Mouse (Mus musculus) thymus, postnatal 36 days (tissue): ENCODE results near the gene Sash1.

Experiments
- DNase-seq, 2 experiments: peaks; one replicate each; pipeline ENCODE4 v3.0.0; 2022; ENCODE audit warnings: mixed read lengths in 2 of 2

Gene Sash1

DNA sequence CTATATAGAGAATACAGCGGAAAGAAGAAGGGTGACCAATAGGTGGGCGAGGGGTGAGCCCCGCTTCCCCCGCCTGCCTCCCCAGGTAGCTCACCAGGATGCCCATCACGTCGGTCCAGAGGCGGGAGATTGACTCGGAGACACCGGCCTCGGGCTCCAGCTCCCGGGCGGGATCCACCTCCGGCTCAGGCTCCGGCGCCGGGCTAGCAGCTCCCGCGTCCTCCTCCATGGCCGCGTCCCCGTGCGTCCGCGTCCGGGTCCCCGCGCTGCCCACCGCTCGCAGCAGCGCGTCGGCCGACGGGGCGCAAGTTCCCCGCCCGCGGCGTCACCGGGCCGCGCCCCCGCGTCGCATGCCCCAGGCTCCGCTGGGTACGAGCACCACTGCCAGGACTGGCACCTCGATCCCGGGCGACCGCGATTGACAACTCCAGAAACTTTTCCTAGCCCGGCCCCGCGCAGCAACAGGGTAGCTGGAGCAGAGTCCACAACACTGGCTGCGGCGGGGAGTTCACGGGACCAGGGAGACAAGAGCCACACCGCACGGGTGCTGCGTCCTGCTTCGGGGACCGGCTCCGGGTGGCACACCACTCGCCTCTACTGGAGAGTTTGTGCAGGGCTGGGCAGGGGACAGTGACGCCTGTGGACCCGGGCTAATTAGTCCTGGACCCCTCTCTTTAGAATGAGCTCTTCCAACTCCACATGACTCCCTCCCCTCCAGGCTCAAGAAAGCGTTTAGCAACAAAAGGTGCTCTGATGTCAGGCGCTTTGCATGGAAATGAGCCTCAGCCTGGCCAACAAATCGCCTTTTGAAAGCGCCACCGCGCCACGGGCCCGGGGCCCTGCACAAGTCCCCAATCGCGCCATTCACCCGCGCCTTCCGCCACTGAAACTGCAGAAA is at the start of gene Sash1:
Gene Sash1 (minus strand): TSS at position 441 of the 898 bp plus-strand sequence.
- DNase-seq: peak; percentile 9 to 13

DNA sequence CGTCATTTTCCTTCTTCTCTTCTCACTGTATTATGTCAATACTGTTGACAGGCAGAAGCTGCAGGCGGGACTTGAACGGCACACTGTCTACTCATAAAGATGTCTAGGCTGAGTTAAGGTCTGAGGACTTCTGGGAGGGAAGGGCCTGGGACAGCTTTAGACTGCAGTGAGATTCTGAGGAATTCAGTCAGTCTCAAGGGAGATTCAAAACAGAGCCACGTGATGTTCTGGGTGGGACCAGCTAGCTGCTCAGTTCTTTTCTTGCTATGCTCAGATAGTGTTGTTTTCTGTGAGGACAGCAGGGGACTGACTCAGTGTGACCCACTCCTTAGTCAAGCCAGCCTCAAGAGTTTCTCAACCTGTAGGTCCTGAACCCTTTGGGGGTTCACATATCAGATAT is 49.7 kb upstream of the Sash1 start:
- DNase-seq: no peak

DNA sequence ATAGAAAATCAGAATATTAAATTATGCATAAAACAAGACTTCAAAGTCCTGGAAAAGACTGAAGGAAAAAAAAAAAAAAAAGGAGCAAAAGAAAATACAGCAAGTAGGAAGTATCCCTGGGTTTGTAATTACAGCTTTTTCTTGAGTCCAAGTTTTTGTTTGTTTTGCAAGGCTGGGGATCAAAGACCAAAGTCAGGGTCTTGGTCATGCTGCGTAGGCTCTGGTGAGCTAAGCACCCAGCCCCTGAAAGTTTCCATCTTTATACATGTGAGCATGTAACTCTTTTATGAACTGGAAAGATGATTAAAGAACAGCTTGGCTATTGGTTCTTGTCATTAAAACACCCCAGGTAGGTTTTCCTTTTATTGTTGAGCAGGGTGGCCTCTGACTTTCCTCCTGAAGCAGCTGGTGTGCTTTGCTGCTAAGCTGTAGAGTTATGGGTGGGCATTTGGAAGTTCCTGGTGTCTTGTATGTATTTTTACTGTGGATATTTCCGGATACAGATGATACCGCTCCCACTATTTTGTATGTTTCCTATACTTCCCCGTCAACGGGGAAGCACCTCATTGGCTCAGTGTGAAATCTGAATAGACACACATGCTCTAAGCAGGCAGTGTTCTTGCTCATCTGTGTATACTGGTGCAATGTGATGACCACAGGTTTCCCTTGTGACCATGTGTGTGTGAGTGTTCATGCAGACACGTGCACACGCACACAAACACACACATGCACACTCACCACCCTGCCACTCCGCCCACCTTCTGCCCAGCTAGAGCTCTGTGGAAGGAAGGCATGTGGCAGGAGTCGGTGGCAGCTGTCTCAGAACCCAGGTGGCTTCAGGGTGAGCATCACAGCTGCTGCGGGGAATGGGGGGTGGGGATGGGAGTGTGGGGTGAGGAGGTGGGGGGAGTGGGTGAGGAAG is 47.8 kb upstream of the Sash1 start:
- DNase-seq: peak; percentile 2 to 11

DNA sequence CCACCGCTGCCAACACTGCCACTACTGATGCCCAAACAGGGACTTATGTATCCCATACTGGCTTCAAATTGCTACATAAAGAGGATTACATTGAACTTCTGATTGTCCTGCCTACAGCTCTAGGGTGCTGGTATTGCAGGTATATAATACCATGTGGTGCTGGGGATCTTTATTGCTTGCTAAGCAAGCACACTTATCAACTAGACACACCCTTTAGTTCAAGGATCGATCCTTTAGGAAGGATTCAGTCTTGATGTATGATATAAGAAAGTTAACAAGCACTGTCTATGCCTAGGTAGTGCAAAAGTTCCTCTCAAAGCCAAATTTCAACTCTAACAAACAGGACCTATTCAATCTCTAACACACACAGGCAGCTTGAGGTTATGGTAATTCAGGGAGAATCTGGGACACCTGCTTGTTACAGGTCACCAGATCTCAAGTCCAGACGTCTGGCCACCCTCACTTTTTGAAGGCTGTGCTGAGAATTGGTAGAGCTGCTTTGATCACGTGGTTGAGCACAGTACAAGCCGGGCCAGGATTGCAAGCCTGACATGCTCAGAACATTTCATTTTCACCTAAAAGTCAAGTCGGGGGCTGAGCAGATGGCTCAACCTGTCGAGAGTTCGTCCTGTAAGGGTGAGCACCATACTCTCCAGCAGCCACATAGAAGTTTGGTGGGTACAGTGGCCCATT is 45.8 kb upstream of the Sash1 start:
- no peak for DNase-seq

DNA sequence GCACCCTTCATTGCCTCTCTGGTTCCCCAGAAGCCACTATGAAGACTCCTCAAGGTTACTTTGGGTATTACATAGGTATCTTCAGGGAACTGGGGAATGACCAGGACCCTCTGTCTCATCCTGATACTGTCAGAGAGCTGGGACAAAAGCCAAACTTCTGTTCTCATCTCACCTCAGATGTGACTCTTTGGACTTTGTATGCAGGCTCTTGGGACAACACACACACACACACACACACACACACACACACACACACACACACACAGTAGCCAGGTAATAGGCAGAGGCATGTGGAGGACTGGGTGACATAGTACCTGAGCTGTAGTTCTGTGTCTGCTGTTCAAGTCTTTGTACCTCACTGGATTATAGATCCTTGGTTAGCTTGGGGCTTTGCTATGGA is 44.8 kb upstream of the Sash1 start:
- no peak for DNase-seq

DNA sequence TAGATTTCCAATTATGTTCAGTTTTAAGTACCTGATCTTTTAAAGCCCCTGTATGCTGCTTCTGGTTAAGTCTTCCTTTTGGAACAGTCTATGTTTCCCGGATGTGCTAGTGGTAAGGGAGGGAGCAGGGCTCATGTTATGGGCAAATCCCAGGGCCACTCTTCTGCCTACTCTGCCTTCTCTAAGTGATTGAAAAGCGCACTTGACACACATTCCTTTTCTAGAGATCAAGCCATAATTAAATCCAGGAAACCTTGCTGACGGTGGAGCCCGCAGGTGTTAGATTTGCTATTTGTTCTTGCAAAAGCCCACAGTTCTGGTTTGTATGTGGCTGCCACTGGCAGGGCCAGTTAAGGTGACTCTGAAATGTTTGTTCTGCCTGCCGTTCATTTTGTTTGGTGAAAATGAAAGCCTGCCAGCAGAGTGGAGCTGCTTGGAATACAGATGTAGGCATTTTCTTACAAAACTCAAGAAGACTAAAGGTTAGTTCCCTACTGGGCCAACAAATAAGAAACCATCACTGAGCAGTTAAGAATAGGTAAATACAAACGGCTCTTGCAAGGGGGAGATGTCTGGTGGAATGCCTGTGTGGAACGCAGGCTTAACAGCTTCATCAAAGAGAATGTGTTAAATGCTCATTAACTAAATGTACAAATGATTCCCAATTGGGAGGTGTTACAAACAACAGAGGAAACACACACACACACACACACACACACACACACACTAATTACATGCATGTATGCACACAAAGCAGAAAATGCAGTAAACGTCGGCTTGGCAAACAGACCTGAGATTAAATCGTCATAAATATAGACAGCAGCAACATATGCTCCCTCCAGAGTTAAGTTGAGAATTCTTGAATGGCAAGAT is 43.1 kb upstream of the Sash1 start:
- DNase-seq: no peak

DNA sequence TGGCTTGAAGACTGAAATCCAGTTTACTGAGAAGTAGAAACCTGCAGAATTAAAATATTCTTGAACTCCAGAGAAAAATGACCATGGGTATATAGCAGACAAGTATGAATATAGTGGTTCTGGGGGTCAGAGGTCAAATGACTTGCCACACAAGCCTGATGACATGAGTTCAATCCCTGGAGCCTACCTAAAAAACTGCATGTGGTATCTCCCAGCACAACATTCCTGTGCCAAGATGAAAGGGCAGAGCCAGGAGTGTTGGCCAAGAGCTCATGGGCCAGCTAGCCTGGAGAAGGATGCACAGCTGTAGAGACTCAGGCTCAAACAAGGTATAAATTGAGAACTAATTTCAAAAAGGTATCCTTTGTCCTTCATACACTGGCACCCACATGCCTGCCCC is 42.4 kb upstream of the Sash1 start:
- no peak for DNase-seq

DNA sequence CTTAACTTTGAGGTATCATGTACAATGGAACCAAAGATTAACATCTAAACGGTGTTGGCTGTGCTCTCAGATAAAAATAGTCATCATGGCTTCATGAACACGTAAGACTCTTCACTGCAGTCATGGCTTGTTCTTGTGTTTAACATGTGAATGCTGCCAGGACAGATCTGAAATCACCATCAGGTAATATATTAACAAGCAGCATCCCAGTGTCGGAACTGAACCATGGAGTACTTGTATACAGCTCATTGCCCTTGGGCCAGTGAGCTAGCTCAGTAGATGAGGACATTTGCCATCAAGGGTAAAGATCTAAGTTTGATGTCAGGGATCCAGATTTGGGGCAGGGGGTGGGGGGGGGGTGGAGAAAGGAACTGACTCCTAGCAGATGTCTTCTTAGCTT is 41.0 kb upstream of the Sash1 start:
- DNase-seq: no peak

DNA sequence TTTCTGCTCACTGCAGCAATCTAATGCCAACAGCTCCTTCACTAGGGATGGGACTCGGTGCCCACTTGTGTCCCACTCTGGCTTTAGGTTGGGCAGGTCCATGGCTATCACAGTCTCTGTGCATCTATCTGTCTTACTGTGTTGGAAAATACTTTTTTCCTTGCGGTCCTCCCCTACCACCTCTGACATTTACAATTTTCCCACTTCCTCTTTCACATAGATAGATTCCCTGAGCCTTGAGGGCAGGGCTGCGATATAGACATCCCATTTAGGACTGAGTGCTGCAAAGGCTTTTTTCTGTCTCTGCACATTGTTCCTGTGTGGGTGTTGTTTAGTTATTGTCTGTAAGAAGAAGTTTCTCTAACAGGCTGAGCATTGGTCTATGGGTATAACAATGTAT is 40.4 kb upstream of the Sash1 start:
- no peak for DNase-seq

DNA sequence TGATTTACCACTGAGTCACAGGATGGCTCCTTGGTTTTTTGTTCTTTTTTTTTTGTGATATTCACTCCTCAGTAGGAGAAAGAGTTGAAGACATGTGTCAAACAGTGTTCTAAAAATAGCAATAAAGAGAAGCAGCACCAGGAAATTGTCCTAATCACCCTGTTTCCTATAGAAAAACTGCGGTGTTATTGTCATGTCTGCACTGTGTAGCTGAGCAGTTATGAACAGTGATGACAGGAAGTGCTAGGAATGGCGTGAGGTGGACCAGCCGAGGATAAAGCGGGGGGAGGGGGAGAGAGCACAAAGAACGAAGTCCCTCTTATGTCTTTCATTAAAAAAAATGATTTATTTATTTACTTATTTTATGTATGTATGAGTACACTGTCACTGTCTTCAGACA is 39.4 kb upstream of the Sash1 start:
- no peak for DNase-seq

DNA sequence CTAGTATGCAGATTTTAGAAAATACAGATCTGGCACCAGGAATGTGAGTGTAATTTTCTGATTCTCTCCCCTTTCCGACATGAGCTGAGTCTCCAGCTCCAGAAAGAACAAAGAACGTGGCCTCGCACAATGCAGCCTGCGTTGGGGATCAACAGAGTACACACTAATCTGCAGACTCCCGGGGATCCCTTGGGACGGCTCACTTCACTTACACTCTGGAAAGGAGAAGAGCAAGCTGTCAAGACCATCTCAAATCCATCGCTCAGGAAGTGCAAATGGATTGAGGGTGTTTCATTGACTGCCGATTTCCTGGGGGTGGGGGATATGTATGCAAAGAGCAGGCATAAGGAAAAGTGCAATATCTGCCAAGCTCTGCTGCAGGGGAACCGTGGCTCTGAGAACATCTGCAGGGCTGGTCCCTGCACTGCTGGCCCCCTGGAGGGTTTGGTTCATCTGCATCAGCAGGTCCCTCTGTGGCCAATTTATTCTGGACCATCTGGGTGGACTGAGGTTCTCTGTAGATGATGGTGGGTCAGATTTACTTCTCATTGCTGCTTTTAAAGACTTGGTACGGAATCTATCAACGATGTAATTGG is 35.3 kb upstream of the Sash1 start:
- no peak for DNase-seq

DNA sequence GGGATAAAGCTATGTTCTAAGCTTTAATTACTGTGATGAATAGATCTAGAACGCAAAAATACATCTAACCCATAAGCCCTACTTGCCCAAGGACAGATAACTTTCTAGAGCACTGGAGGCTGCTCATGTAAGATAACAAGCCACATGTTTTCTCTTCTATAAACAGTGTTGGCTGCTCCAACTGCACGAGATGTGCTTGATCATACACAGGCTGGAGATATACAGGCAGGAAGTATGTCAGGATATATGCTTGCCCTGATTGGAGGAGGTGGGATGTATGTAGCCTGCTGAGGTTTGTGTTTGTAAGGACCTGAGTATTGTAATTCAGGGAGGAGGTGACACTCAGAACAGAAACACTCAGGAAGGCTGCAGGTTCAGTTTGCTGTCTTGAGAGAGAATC is 31.9 kb upstream of the Sash1 start:
- DNase-seq: no peak

DNA sequence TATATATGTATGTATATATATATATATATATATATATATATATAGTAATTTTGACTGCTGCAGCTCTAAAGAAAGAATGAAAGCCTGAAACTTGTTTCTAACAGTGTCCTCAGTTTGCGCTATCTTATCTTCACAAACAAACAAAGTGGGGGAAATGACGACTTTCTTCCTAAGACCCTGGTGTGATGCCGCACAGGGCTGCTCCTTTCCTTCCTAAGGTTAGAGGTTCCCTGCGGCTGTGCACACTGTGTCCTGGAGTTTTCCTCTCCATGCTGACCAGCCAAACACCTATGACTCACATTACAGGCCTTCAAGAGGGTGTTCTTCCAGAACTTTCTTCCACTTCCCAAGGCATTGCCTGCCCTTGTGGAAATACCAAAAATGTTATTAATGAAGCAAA is 31.5 kb upstream of the Sash1 start:
- no peak for DNase-seq

DNA sequence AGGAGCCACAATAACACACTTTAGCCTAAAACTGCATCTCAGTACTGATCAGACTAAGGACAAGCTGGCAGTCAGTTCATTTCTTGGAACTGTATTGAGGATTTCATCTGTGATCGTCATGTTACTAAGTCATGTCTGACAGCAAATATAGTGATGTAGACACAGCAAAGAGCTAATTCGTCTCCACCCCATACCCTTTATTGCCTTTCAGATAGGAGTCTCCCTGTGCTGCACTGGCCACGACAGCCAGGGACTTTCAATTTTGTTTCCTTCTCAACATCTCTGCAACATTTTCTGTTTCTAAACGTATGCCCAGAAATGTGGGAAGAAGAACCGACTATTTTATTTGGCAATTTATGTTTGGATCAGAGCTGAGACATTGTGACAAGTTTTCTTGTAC is 29.9 kb upstream of the Sash1 start:
- DNase-seq: no peak

DNA sequence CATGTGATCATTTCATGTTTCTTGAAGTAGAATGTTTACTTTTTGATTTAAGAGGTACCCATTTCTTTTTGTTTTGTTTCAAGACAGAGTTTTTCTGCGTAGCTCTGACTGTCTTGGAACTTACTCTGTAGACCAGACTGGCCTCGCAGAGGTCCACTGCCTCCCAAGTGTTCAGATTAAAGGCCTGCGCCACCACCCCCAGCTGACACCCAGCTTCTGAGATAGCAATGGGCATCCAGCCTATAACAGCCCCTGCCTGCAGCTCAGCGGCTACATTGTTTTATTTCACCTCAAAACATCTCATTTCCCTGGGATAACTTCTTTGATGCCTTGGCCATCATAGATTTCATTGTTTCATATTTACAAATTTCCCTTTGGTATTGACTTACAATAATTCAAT is 28.0 kb upstream of the Sash1 start:
- no peak for DNase-seq

DNA sequence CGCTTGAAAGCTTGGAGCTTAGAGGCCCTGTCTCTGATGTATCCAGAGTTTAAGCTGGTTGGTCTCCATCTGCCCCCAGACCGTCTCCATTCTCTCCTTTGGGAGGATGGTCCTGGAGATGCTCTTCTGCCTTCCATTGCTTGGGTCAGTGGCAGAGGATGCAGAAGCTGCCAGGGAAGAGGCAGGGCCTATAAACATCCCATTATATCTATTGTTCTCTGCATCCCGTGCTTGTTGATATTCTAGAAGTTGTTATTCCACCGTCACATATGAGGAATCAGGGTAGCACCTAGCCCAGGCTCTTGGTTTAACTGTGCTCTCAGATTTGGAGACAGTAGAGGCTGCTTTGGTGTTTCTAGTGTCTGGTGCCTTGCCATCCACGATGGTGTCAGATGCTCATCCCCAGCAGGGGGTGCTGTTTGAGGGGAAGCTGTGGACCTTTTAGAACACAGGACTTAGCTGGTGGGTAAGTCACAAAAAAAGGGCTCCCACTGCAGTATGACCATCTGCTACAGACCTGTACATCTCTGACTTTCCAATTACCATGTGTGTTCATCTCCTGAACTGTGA is 26.9 kb upstream of the Sash1 start:
- peak; percentile 19 to 24 for DNase-seq

DNA sequence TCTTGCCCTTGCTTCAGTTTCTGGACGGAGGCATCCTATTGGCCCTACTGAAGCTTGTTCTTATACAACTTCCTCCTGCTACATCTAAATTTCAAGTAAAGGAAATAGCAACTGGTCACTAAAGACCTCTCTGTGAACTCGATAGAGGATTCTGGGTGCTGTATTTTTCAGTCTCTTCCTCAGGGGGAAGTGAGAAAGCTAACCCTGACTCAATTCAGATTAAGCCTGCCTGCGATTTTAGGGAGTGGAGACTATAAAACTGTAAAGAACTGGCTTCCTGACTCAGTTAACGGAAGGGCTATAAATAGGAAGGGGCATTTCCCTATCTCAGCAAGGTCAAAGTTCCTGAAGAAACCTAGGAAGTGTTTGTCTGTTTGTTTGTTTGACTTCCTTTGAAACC is 26.3 kb upstream of the Sash1 start:
- DNase-seq: no peak

DNA sequence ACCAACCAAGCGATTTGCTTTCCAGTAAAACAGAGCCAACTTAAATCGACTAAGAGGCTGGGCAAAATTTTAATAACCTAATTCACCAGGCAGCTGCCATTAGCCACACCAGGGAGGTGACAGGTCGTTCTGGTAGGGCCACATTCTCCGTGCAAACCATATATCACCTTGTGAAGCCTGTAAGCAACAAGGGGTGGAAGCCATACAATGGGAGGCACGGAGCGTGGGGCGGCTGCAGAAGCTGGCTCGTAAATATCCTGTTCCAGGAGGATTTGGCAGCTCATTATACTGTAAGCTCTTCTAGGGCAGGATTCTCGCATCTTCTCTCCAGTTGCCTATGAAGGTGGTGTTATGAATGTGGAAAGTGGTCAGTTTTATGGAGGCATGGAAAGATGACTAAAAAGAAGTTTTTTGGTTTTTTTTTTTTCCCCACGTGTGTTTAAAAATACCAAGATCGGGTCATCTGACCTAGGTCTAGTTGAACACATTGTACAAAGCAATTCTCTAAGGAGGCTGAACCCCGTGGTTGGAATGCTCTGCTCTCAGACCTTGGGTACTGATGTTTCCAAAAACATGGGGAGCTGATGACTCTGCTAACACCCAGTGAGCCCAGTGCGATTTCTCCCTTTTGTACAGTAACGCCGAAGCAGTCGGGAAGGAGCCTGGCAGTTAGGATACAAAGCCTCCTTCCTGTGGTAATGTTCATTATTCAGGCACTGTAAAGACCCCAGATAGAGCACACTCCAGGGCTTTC is 24.5 kb upstream of the Sash1 start:
- DNase-seq: no peak

DNA sequence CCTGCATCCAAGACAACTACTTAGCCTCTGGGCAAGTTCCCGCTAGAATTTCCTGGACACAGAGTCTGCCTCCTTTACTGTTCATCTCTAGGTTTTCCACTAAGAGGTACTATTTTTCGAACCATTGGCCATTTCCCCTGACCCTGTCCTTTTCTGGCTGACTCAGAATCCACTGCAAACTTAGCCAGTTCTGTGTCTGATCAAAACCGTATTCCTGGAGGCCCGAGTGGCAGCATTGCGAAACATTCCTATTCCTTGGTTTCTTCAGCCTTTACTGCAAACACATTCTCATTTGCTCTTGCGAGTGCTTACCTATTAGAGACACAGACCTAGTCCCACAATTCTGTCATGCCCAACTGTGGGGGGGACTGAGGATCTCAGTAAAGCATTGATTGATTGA is 17.2 kb upstream of the Sash1 start:
- DNase-seq: no peak

DNA sequence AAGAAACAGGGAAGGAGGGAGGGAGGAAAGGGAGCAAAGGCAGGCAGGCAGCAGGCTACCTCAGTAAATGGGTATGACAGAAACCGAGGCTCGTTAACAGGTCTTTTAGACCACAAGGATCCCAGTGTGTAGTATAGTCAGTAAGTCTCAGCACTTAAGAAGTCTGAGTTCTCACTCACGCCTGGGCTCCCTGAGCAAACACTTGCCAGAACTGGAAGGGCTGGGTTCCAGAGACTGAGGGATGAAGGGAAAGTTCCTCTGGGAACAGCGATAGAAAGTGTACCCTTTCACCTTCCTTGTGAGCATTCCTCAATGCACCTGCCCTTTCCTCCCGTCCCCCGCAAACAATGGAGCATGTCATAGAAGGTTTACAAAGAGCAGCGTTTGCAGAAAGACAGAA is 16.5 kb upstream of the Sash1 start:
- no peak for DNase-seq
